Mouse (Mus musculus): ENCODE measurements around the gene Emilin1. TPM values are rescaled to one million over a fixed set of nuclear protein-coding genes. Genes with fewer than 3 reads are reported as not detected.

The Emilin1 gene
- polyA plus RNA-seq, 2 experiments: 18.4 to 21.3 TPM

DNA sequence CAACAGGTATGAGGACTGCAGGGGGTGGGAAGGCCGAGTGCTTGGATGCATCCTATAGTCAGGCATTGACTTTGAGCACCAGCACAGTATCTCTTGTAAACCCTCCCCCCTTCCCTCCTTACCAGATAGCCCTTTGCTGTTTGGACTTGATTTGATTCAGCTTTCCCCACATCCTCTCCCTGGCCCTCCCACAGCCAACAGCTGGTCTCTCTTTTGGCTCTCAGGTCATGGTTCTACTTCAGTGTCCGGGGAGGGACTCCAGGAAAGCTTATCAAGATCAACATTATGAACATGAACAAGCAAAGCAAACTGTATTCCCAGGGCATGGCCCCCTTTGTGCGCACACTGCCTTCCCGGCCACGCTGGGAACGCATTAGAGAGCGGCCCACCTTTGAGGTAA, 22.8 kb upstream of the Emilin1 start:
- H3K27ac ChIP-seq: no peak overlapping the region
- 74% methylated on average over 7 of the region's 7 CpGs for WGBS (ENCODE audit: insufficient replicate concordance)
- no peaks in the 10 kb centered on the region for H3K9me3 ChIP-seq (ENCODE audit: control insufficient read depth, low read length)
- no peaks in the 10 kb centered on the region for H3K27me3 ChIP-seq (ENCODE audit: control insufficient read depth, insufficient read depth, low read length)
- no peak for ATAC-seq (ENCODE audit: insufficient read depth)
- H3K4me3 ChIP-seq (ENCODE audit: insufficient read depth in 1 of 2, low read depth in 2 of 2, low read length in 2 of 2): peak overlapping the region in 1 of 2 experiments; percentile 84; a peak in 2 of 4 replicates
- H3K4me2 ChIP-seq (ENCODE audit: low read depth): peak overlapping the region; percentile 67
- DNase-seq (ENCODE audit: low read depth in 3 of 3, low spot score in 3 of 3): no peak
- H3K36me3 ChIP-seq (replicated peaks; ENCODE audit: control insufficient read depth, insufficient read depth, low read depth): peaks cover 2% of the 10 kb centered on the region
- no peak overlapping the region for H3K9ac ChIP-seq (replicated peaks)
- peaks cover 6 to 17% of the 10 kb centered on the region in 2 experiments; a peak in 3 of 4 replicates for H3K4me1 ChIP-seq (replicated peaks; ENCODE audit: control insufficient read depth in 2 of 2, insufficient read depth in 2 of 2, low read length in 1 of 2)
- TF ChIP-seq EP300 (IDR thresholded peaks at IDR 0.05; ENCODE audit: low read depth) (no peak), CTCF (IDR thresholded peaks at IDR 0.05; ENCODE audit: low read depth) (no peak)

- no peak for ATAC-seq (ENCODE audit: insufficient read depth)
Observed at GRCm38 (mm10) chr5:30901860-30902259, 11.3 kb upstream of the Emilin1 start.

DNA sequence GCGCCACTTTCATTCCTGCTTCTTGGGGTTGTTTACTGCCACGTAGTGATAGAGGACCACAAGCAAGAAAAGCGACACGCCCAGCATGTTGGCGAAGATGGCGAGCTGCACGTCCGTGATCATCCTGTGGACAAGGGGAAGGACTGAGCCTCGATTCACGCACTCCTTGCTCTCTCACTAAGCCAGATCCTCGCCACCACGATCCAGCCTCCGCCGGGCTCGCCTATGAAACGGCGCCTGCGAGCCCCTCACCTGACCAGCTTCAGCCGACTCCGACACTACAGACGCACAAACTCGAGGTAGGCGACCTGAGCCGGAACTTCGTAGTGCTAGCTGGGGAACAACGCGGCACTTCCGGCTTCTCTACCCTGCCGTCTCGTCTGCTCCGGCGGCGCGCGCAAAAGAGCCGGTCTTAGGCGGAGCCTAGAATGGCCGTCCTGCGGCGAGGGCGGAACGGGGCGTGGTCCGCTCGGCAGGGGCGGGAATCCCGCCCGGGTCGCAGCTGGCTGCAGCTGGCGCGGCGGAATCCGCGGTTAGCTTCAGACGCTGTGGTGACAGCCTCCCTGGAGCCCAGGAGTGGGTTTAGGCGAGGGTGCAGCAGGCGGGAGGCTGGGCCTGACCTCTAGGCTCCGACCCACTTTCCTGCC, 5.7 kb upstream of the Emilin1 start, which contains the start of gene Ost4:
Gene Ost4 (minus strand): TSS at position 376 of the 647 bp plus-strand sequence.
- Histone ChIP-seq H3K9ac (replicated peaks) (peak within 1 kb of the TSS; percentile 79), H3K27ac (peak within 1 kb of the TSS; percentile 83), H3K27me3 (ENCODE audit: control insufficient read depth, insufficient read depth, low read length) (no peaks in the 10 kb centered on the region), H3K4me3 (ENCODE audit: insufficient read depth in 1 of 2, low read depth in 2 of 2, low read length in 2 of 2) (peak within 1 kb of the TSS; percentile 72 to 78), H3K4me2 (ENCODE audit: low read depth) (peak within 1 kb of the TSS; percentile 97), H3K4me1 (replicated peaks; ENCODE audit: control insufficient read depth in 2 of 2, insufficient read depth in 2 of 2, low read length in 1 of 2) (peaks cover 7 to 37% of the 10 kb centered on the region in 2 experiments), H3K9me3 (ENCODE audit: control insufficient read depth, low read length) (no peaks in the 10 kb centered on the region), H3K36me3 (replicated peaks; ENCODE audit: control insufficient read depth, insufficient read depth, low read depth) (peaks cover 29% of the 10 kb centered on the region)
- TF ChIP-seq EP300 (IDR thresholded peaks at IDR 0.05; ENCODE audit: low read depth): peak; percentile 21; the same call in 1 of the 2 replicates
- TF ChIP-seq CTCF (IDR thresholded peaks at IDR 0.05; ENCODE audit: low read depth): 0 out of 2 replicates have a peak, but pooled peaks have one; percentile 8
- peak; percentile 93 to 94 (median 93) for DNase-seq (ENCODE audit: low read depth in 3 of 3, low spot score in 3 of 3)
- WGBS (ENCODE audit: insufficient replicate concordance): under 1% methylated on average over 58 of the region's 58 CpGs
- peak; percentile 97 for ATAC-seq (ENCODE audit: insufficient read depth)

More at GRCm38 (mm10) chr5:30901860-30902259, 11.3 kb upstream of the Emilin1 start:
- Histone ChIP-seq H3K27ac (no peak overlapping the region), H3K36me3 (replicated peaks; ENCODE audit: control insufficient read depth, insufficient read depth, low read depth) (peaks cover 29% of the 10 kb centered on the region), H3K4me1 (replicated peaks; ENCODE audit: control insufficient read depth in 2 of 2, insufficient read depth in 2 of 2, low read length in 1 of 2) (peaks cover 2 to 3% of the 10 kb centered on the region in 2 experiments), H3K9me3 (ENCODE audit: control insufficient read depth, low read length) (no peaks in the 10 kb centered on the region), H3K27me3 (ENCODE audit: control insufficient read depth, insufficient read depth, low read length) (no peaks in the 10 kb centered on the region), H3K4me2 (ENCODE audit: low read depth) (no peak overlapping the region), H3K9ac (replicated peaks) (no peak overlapping the region), H3K4me3 (ENCODE audit: insufficient read depth in 1 of 2, low read depth in 2 of 2, low read length in 2 of 2) (no peak overlapping the region)
- WGBS (ENCODE audit: insufficient replicate concordance): 79% methylated on average over 5 of the region's 5 CpGs
- no peak for DNase-seq (ENCODE audit: low read depth in 3 of 3, low spot score in 3 of 3)
- TF ChIP-seq CTCF (IDR thresholded peaks at IDR 0.05; ENCODE audit: low read depth) (no peak), EP300 (IDR thresholded peaks at IDR 0.05; ENCODE audit: low read depth) (no peak)

DNA sequence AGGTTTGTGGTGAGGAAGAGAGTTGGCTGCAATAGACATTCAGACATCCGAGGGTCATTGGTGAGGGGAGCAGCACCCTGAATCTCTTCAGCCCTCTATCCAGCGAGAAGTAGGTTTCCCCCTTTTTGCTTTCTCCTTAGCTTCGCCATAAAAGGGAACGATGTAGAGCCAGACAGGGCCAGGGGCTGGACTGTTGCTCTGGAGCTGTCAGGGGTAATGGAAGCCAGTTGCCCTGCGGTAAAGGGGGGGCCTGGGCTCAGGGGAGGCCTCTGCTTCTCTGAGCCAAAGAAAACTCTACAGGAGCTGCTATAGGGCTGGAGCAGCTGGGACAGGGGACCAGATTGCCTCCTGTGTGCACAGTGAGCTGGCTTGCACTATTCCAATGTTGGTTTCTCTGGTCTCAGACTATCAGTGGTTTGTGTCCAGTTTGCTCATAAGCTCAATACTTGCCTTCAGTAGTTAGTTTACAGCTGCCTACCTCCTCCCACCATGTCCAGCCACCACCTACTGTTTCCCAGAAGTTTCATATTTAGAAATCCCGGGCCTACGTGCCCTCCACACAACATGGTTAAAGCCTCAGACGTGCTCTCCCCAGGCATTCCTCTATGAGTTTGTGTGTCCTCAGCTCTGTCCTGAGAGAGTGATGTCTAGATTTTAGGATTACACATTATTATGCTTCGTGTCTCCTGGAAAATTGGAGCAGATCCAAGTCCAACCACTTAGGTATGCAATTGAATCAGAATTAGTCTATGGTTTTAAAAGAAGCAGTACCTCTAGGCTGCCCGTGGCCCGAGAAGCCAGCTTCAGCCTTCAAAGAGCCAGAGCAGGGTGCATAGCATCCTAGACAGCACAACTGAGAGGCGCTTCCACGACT, 4.5 kb upstream of the Emilin1 start:
- Histone ChIP-seq H3K4me1 (replicated peaks; ENCODE audit: control insufficient read depth in 2 of 2, insufficient read depth in 2 of 2, low read length in 1 of 2) (peaks cover 7 to 45% of the 10 kb centered on the region in 2 experiments), H3K27me3 (ENCODE audit: control insufficient read depth, insufficient read depth, low read length) (no peaks in the 10 kb centered on the region), H3K36me3 (replicated peaks; ENCODE audit: control insufficient read depth, insufficient read depth, low read depth) (peaks cover 25% of the 10 kb centered on the region), H3K9me3 (ENCODE audit: control insufficient read depth, low read length) (no peaks in the 10 kb centered on the region), H3K4me2 (ENCODE audit: low read depth) (peak overlapping the region; percentile 97), H3K4me3 (ENCODE audit: insufficient read depth in 1 of 2, low read depth in 2 of 2, low read length in 2 of 2) (peak overlapping the region; percentile 68 to 72), H3K27ac (peak overlapping the region; percentile 55; the same call in 1 of the 2 replicates), H3K9ac (replicated peaks) (peak overlapping the region; percentile 79)
- TF ChIP-seq EP300 (IDR thresholded peaks at IDR 0.05; ENCODE audit: low read depth) (no peak), CTCF (IDR thresholded peaks at IDR 0.05; ENCODE audit: low read depth) (no peak)
- 51% methylated on average over 13 of the region's 13 CpGs for WGBS (ENCODE audit: insufficient replicate concordance)
- DNase-seq (ENCODE audit: low read depth in 3 of 3, low spot score in 3 of 3) (no peak), ATAC-seq (ENCODE audit: insufficient read depth) (no peak)

- no peak overlapping the region for H3K27ac ChIP-seq
- H3K9ac ChIP-seq (replicated peaks): no peak overlapping the region
- 30% methylated on average over 7 of the region's 7 CpGs for WGBS (ENCODE audit: insufficient replicate concordance)
- peak overlapping the region; percentile 97 for H3K4me2 ChIP-seq (ENCODE audit: low read depth)
- peaks cover 10 to 49% of the 10 kb centered on the region in 2 experiments for H3K4me1 ChIP-seq (replicated peaks; ENCODE audit: control insufficient read depth in 2 of 2, insufficient read depth in 2 of 2, low read length in 1 of 2)
- peaks cover 18% of the 10 kb centered on the region for H3K36me3 ChIP-seq (replicated peaks; ENCODE audit: control insufficient read depth, insufficient read depth, low read depth)
- no peak overlapping the region for H3K4me3 ChIP-seq (ENCODE audit: insufficient read depth in 1 of 2, low read depth in 2 of 2, low read length in 2 of 2)
- ATAC-seq (ENCODE audit: insufficient read depth) (no peak), DNase-seq (ENCODE audit: low read depth in 3 of 3, low spot score in 3 of 3) (no peak)
- no peaks in the 10 kb centered on the region for H3K27me3 ChIP-seq (ENCODE audit: control insufficient read depth, insufficient read depth, low read length)
- no peaks in the 10 kb centered on the region for H3K9me3 ChIP-seq (ENCODE audit: control insufficient read depth, low read length)
- TF ChIP-seq CTCF (IDR thresholded peaks at IDR 0.05; ENCODE audit: low read depth) (no peak), EP300 (IDR thresholded peaks at IDR 0.05; ENCODE audit: low read depth) (no peak)
Observed at GRCm38 (mm10) chr5:30909300-30909659, 3.9 kb upstream of the Emilin1 start.

All from liver, embryonic 14.5 days (tissue).